Mouse (Mus musculus) embryo, embryonic 9.5 days (tissue): ENCODE measurements around the gene Man2c1.

Experiments
- DNase-seq: peaks from one replicate; pipeline ENCODE4 v3.0.0-alpha.2; 2017; ENCODE audit errors: extremely low spot score

Man2c1 gene

GRCm38 (mm10) chr9:57157499-57157898 lies 27.0 kb downstream of the Man2c1 start:
- no peak for DNase-seq

GRCm38 (mm10) chr9:57158013-57158470 lies 27.6 kb downstream of the Man2c1 start, which contains the start of gene Commd4:
TSS of gene Commd4 (minus strand) at chr9:57158331.
- peak; percentile 87 for DNase-seq

GRCm38 (mm10) chr9:57158506-57158905 lies 28.0 kb downstream of the Man2c1 start:
- no peak for DNase-seq

- DNase-seq = peak; percentile 14
Measured at GRCm38 (mm10) chr9:57162496-57162895, 32.0 kb downstream of the Man2c1 start.

GRCm38 (mm10) chr9:57163137-57163536 lies 32.6 kb downstream of the Man2c1 start:
- DNase-seq = no peak

GRCm38 (mm10) chr9:57166173-57166572 lies 35.7 kb downstream of the Man2c1 start:
- no peak for DNase-seq

- DNase-seq = no peak
Measured at GRCm38 (mm10) chr9:57168411-57168810, 37.9 kb downstream of the Man2c1 start.
